Mouse (Mus musculus) adrenal gland, postnatal 4 days (tissue): ENCODE results near the gene Pls3. TPM values are rescaled to one million over a fixed set of nuclear protein-coding genes. Genes with fewer than 3 reads are reported as not detected.
"Not testable (repeated sequence)": the region's sequence is repeated elsewhere in the genome, so short reads cannot be mapped to it uniquely, and the experiment has no call there.

Experiments used
- DNase-seq, 2 experiments: peaks; one replicate each; pipeline ENCODE4 v3.0.0; 2021 to 2022; ENCODE audit warnings: low spot score in 2 of 2, mixed read lengths in 2 of 2
- total RNA-seq, 2 experiments: library from RNA; stranded (reverse); gene quantifications; 2 replicates each; pipeline ENCODE4 v1.2.3; 2021

Pls3 gene
- total RNA-seq, 2 experiments from 2014 or later, result 62.8 to 65.3 TPM

DNA sequence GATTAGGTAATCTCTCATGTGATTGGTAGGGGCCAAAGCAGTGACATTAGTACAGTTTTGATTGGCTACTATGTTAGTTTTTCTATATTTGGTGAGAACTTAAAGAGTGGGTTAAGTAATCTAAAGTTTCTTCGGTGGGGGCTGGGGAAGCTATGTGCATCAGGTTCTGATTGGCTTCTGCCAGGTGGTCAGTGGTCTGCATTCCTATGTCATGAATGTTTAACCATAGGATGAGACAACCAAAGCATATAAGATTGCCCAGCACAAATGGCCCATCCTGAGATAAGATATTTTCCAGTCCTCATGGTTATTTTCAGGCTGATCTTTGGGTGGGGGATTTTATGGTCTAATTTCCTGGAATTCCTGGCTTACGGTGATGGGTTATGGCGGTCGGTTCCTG, 95.2 kb downstream of the Pls3 start:
- no peak for DNase-seq

DNA sequence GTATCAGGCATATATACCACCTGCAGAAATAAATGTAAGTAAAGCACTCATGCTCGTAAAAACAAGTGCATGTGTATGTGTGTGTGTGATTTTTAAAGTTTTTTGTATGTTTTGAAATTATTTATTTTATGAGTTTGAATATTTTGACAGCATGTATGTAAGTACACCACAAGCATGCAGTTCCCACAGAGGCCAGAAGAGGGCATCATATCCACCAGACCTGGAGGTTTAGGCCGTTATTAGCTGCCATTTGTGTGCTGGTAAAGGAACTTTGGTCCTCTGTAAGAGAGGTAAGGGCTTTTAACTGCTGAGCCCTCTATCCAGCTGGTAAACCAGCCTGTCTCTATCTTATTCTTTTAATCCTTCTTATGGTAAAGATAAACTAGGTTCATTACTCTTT, 97.5 kb downstream of the Pls3 start:
- no peak for DNase-seq

DNA sequence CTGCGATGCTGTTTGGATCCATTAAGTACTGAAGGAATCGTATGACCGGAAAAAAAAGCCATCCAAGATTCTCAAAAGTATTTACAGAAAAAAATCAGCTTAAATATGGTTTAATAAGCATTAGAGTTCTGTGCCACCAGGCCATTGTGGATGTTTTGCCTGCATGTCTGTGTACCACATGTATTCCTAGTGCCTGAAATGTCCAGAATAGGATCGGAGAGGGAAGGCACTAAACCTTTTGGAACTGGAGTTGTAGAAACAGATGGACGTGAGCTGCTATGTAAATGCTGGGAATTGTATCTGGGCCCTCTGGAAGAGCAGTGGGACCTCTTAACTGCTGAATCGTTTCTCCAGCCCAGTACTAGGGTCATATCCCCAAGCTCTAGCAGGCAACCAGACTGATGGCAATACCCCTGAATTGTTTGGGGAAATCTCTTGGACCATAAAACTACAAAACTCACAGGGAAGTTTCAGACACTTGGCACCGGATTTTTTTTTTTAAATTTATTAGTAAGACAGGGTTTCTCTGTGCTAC, 110.1 kb downstream of the Pls3 start:
- no peak for DNase-seq

- peak; percentile 4 to 10 for DNase-seq
Observed at GRCm38 (mm10) chrX:75764135-75764793, 110.7 kb downstream of the Pls3 start.

DNA sequence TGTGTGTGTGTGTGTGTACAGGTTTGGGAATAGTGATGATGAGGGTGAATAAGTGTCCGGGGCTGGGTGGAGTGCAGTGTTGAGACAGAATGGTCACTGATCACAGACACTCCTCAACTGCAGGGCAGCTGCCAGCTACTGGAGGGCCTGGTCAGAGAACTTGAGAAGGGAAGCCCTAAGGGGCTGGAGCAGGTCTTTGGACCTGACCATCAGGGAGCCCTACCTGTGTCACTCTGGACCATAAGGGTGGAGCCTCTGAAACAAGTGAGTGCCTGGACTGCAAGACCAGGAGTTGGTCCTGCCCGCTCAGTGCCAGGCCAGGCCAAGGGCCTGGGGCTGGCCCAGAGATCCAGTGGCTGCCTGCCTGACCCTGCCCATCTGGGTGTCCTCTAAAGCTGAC, 115.5 kb downstream of the Pls3 start:
- DNase-seq, result not testable (repeated sequence)

- peak in 1 of 2 experiments; percentile 21 for DNase-seq
Observed at GRCm38 (mm10) chrX:75759036-75759435, 115.9 kb downstream of the Pls3 start.

DNA sequence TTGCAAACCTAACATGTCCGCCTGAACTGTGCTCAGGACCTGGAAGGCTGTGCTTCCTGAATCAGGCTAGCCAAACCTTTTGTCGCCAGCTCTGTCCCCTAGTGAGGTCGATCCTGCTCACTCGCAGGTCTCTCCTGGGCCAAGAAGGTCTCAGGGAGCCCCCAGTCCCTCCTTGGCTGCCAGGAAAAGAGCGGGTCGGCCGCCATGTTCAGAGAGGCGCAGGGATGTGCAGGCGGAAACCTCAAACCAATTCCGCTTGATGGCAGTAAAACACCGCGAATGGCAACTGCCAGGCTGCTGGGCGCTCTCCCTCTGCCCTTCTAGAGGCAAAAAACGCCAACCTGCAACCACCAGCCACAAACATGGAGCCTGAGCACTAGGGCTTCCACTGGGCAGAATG, 117.0 kb downstream of the Pls3 start:
- DNase-seq, result peak in 1 of 2 experiments; percentile 28

DNA sequence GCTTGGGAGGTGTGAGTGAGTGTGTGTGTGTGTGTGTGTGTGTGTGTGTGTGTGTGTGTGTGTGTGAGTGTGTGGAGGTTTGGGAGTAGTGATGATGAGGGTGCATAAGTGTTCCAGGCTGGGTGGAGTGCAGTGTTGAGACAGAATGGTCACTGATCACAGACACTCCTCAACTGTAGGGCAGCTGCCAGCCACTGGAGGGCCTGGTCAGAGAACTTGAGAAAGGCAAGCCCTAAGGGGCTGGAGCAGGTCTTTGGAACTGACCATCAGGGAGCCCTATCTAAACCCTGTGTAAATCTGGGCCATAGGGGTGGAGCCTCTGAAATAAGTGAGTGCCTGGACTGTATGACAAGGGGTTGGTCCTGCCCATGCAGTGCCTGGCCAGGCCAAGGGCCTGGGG, 120.5 kb downstream of the Pls3 start:
- not testable (repeated sequence) for DNase-seq

DNA sequence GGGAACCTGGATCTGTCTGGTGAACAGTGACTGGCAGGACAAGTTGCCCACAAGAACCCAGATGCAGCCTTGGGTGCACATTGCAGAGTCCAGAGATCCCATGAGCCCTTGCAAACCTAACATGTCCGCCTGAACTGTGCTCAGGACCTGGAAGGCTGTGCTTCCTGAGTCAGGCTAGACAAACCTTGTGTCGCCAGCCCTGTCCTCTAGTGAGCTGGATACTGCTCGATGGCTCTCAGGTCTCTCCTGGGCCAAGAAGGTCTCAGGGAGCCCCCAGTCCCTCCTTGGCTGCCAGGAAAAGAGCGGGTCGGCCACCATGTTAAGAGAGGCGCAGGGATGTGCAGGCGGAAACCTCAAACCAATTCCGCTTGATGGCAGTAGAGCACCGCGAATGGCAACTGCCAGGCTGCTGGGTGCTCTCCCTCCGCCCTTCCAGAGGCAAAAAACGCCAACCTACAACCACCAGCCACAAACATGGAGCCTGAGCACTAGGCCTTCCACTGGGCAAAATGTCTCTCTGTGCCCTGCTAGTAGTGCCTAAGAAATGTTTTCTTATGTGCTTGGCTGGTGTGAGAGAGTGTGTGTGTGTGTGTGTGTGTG, 124.8 kb downstream of the Pls3 start:
- DNase-seq, result not testable (repeated sequence)

GRCm38 (mm10) chrX:75749312-75749711, 125.7 kb downstream of the Pls3 start:
- peak in 1 of 2 experiments; percentile 18 for DNase-seq

- DNase-seq, result peak in 1 of 2 experiments; percentile 40
Observed at GRCm38 (mm10) chrX:75744466-75744865, 130.5 kb downstream of the Pls3 start.

GRCm38 (mm10) chrX:75739464-75739863, 135.5 kb downstream of the Pls3 start:
- not testable (repeated sequence) for DNase-seq
